Mouse (Mus musculus): ENCODE measurements around the gene Slc4a11. TPM values are rescaled to one million over a fixed set of nuclear protein-coding genes. Genes with fewer than 3 reads are reported as not detected.
A peak's percentile ranks its signal among the peaks of the same experiment; 100 is the strongest.

The Slc4a11 gene
- polyA plus RNA-seq, 1 experiment from 2014 or later: 0.60 TPM

DNA sequence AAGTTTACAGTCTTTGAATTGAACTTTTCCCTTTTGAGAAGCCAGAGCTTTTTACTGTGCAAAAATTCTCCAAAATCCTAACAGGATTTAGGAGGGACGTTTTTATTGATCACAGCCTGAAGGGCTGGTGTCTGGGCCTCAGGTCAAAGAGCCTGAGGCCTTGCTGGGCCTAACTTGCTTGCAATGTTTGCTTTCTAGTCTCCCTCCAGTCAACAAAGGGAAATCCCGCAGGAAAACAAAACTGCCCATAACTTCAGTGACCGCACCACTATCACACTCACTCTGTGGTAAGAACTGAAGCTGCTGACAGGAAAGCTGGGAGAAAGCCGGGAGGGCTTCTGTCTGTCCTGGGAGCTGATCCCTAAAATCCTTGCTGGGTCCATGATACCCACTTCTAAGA is 9.3 kb upstream of the Slc4a11 start:
- Histone ChIP-seq H3K27me3 (ENCODE audit: low read depth, poor library complexity, severe bottlenecking) (no peaks in the 10 kb centered on the region), H3K9me3 (replicated peaks) (no peaks in the 10 kb centered on the region), H3K36me3 (peaks cover 10% of the 10 kb centered on the region; the same call in 1 of the 2 replicates), H3K4me3 (no peak overlapping the region), H3K4me1 (peaks cover 12% of the 10 kb centered on the region), H3K27ac (0 out of 2 replicates have a peak overlapping the region, but pooled peaks have one; percentile 1)
- 65% methylated on average over 4 of the region's 4 CpGs for WGBS
- no peak for DNase-seq (ENCODE audit: low spot score)

- H3K27me3 ChIP-seq (ENCODE audit: low read depth, poor library complexity, severe bottlenecking): peaks cover 1% of the 10 kb centered on the region; the same call in 1 of the 2 replicates
- peaks cover 12% of the 10 kb centered on the region for H3K4me1 ChIP-seq
- no peak for DNase-seq (ENCODE audit: low spot score)
- no peak overlapping the region for H3K27ac ChIP-seq
- 70% methylated on average over 6 of the region's 6 CpGs for WGBS
- no peak overlapping the region for H3K4me3 ChIP-seq
- no peaks in the 10 kb centered on the region for H3K9me3 ChIP-seq (replicated peaks)
- peaks cover 6% of the 10 kb centered on the region; the same call in 1 of the 2 replicates for H3K36me3 ChIP-seq
These were observed 7.9 kb upstream of the Slc4a11 start for GRCm38 (mm10) chr2:130705178-130705577.

- H3K9me3 ChIP-seq (replicated peaks): no peaks in the 10 kb centered on the region
- H3K4me3 ChIP-seq: no peak overlapping the region
- H3K36me3 ChIP-seq: peaks cover 6% of the 10 kb centered on the region; the same call in 1 of the 2 replicates
- peaks cover 10% of the 10 kb centered on the region for H3K27me3 ChIP-seq (ENCODE audit: low read depth, poor library complexity, severe bottlenecking)
- DNase-seq (ENCODE audit: low spot score): no peak
- WGBS: 62% methylated on average over 9 of the region's 9 CpGs
- H3K27ac ChIP-seq: peak overlapping the region; percentile 16; the same call in 1 of the 2 replicates
- H3K4me1 ChIP-seq: peaks cover 12% of the 10 kb centered on the region
These were observed 7.0 kb upstream of the Slc4a11 start for GRCm38 (mm10) chr2:130704040-130705001.

DNA sequence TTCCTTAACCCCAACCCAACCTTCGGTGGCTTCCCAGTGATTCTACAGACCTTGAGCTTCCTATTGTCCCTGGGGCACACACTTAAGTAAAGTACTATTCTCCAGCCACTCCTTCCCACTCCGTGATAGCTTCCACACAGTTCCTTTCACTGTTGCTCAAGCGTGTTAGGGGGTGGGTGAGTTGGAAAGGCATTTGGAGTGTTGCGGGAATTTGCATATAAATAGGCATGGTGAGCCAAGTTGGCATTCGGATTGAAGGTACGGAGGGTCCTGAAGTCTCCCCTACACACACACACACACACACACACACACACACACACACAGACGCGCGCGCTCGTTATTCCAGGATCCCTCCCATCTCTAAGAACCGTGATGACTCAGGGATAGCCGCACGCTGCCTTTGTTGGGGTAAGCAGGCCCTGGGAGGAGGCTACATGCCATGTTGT is 525 bp upstream of the Slc4a11 start:
- 6% methylated on average over 14 of the region's 14 CpGs for WGBS
- H3K36me3 ChIP-seq: no peaks in the 10 kb centered on the region
- peak overlapping the region; percentile 75 for H3K4me3 ChIP-seq
- H3K27ac ChIP-seq: peak overlapping the region; percentile 54; the same call in 1 of the 2 replicates
- H3K9me3 ChIP-seq (replicated peaks): no peaks in the 10 kb centered on the region
- peaks cover 20% of the 10 kb centered on the region for H3K4me1 ChIP-seq
- peak; percentile 43 for DNase-seq (ENCODE audit: low spot score)
- peaks cover 65% of the 10 kb centered on the region for H3K27me3 ChIP-seq (ENCODE audit: low read depth, poor library complexity, severe bottlenecking)

GRCm38 (mm10) chr2:130696700-130697152 is 593 bp downstream of the Slc4a11 start:
- Histone ChIP-seq H3K27me3 (ENCODE audit: low read depth, poor library complexity, severe bottlenecking) (peaks cover 65% of the 10 kb centered on the region), H3K4me3 (peak overlapping the region; percentile 75), H3K36me3 (no peaks in the 10 kb centered on the region), H3K9me3 (replicated peaks) (no peaks in the 10 kb centered on the region), H3K27ac (peak overlapping the region; percentile 54; the same call in 1 of the 2 replicates), H3K4me1 (peaks cover 20% of the 10 kb centered on the region)
- peak; percentile 66 for DNase-seq (ENCODE audit: low spot score)
- WGBS: under 1% methylated on average over 31 of the region's 31 CpGs

DNA sequence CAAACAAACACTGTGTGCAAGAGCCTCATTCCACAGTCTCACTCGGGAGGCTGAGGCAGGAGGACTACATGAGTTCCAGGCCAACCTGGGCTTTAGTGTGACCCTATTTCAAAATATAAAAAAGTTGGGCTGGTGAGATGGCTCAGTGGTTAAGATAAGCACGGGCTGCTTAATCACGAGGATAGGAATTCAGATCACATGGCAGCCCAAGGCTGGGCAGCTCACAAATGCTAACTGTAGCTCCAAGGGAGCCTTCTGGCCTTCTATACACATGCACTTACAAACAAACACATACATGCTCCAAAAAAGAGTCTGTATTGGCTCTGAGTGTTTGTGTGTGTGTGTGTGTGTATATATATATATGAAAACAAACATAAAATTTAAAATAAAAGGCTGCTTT is 3.8 kb downstream of the Slc4a11 start:
- H3K27me3 ChIP-seq (ENCODE audit: low read depth, poor library complexity, severe bottlenecking): peaks cover 48% of the 10 kb centered on the region
- H3K4me3 ChIP-seq: no peak overlapping the region
- DNase-seq (ENCODE audit: low spot score): no peak
- H3K4me1 ChIP-seq: peaks cover 20% of the 10 kb centered on the region
- H3K36me3 ChIP-seq: no peaks in the 10 kb centered on the region
- no peaks in the 10 kb centered on the region for H3K9me3 ChIP-seq (replicated peaks)
- WGBS: 46% methylated on average over 3 of the region's 3 CpGs
- H3K27ac ChIP-seq: no peak overlapping the region

DNA sequence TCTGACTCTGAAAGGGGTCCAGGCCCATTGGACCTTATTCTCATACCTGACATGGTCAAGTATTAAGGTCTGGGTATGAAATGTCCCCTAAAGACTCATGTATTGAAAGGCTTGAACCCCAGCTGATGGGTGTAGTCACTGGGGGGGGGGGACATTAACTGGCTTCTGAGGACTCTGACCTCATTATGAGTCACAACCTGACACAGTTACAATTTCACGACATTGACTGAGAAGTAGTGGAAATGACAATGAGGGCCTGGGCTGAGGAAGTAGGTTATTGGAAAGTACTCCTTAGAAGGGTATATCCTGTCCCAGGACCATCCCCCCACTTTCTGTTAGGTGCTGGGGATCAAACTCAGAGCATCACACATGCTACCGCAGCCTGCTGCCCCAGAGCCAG is 8.3 kb downstream of the Slc4a11 start:
- Histone ChIP-seq H3K4me3 (no peak overlapping the region), H3K27me3 (ENCODE audit: low read depth, poor library complexity, severe bottlenecking) (peaks cover 2% of the 10 kb centered on the region; the same call in 1 of the 2 replicates), H3K4me1 (no peaks in the 10 kb centered on the region), H3K27ac (no peak overlapping the region), H3K9me3 (replicated peaks) (no peaks in the 10 kb centered on the region), H3K36me3 (peaks cover 23% of the 10 kb centered on the region)
- WGBS: 83% methylated on average over 2 of the region's 2 CpGs
- no peak for DNase-seq (ENCODE audit: low spot score)

- 88% methylated on average over 9 of the region's 9 CpGs for WGBS
- H3K4me3 ChIP-seq: no peak overlapping the region
- peaks cover 59% of the 10 kb centered on the region for H3K36me3 ChIP-seq
- no peak for DNase-seq (ENCODE audit: low spot score)
- no peaks in the 10 kb centered on the region for H3K9me3 ChIP-seq (replicated peaks)
- H3K27me3 ChIP-seq (ENCODE audit: low read depth, poor library complexity, severe bottlenecking): no peaks in the 10 kb centered on the region
- H3K27ac ChIP-seq: no peak overlapping the region
- no peaks in the 10 kb centered on the region for H3K4me1 ChIP-seq
These were observed 11.9 kb downstream of the Slc4a11 start for GRCm38 (mm10) chr2:130685426-130685825.

- Histone ChIP-seq H3K27me3 (ENCODE audit: low read depth, poor library complexity, severe bottlenecking) (no peaks in the 10 kb centered on the region), H3K36me3 (peaks cover 98% of the 10 kb centered on the region), H3K9me3 (replicated peaks) (no peaks in the 10 kb centered on the region), H3K27ac (no peak overlapping the region), H3K4me1 (no peaks in the 10 kb centered on the region), H3K4me3 (no peak overlapping the region)
- DNase-seq (ENCODE audit: low spot score): no peak
- WGBS: 89% methylated on average over 3 of the region's 3 CpGs
These were observed 15.8 kb downstream of the Slc4a11 start for GRCm38 (mm10) chr2:130681531-130681930.

DNA sequence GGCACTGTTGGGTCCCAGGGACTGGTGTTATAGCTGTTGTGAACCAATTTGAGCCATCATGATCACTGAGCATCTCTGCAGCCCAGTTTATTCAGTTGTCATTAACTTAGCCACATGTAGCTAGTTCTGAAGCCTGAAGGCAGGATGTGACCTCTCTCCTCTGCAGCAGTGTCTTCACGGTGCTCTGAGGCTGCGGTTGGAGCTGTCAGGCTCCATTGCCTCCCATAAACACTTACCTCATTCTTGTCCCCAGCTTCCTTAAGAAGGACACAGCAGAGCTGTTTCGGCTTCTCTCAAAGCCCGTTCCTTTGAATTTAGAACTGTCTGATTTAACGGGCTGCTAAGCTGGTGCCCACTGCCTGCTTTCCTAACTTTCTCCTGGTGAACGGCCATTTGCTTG is 17.4 kb downstream of the Slc4a11 start:
- WGBS: 93% methylated on average over 6 of the region's 6 CpGs
- H3K27me3 ChIP-seq (ENCODE audit: low read depth, poor library complexity, severe bottlenecking): no peaks in the 10 kb centered on the region
- DNase-seq (ENCODE audit: low spot score): no peak
- H3K9me3 ChIP-seq (replicated peaks): no peaks in the 10 kb centered on the region
- no peak overlapping the region for H3K4me3 ChIP-seq
- H3K4me1 ChIP-seq: no peaks in the 10 kb centered on the region
- H3K27ac ChIP-seq: no peak overlapping the region
- H3K36me3 ChIP-seq: peaks cover 100% of the 10 kb centered on the region

DNA sequence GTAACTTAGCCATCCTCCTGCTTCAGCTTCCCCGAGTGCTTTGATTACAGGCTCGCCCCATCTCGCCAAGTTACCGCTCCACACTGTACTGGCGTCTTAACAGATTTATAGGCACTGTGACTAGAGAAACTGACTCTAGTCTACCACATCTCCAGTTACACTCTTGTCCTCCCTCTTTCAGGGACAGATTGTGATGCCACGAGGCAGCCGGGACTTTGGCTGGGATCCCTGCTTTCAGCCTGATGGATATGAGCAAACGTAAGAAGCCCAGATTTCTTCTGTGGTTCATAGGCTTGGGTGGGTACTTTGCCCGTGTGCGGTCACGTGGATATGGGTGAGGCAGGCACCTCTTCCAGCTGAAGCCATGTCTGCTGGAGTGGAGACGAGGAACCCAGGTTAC is 18.2 kb downstream of the Slc4a11 start:
- no peaks in the 10 kb centered on the region for H3K27me3 ChIP-seq (ENCODE audit: low read depth, poor library complexity, severe bottlenecking)
- 93% methylated on average over 12 of the region's 12 CpGs for WGBS
- H3K27ac ChIP-seq: no peak overlapping the region
- no peaks in the 10 kb centered on the region for H3K9me3 ChIP-seq (replicated peaks)
- H3K4me1 ChIP-seq: no peaks in the 10 kb centered on the region
- H3K4me3 ChIP-seq: no peak overlapping the region
- DNase-seq (ENCODE audit: low spot score): no peak
- H3K36me3 ChIP-seq: peaks cover 100% of the 10 kb centered on the region

- H3K27me3 ChIP-seq (ENCODE audit: low read depth, poor library complexity, severe bottlenecking): no peaks in the 10 kb centered on the region
- H3K4me3 ChIP-seq: no peak overlapping the region
- no peaks in the 10 kb centered on the region for H3K9me3 ChIP-seq (replicated peaks)
- DNase-seq (ENCODE audit: low spot score): no peak
- no peak overlapping the region for H3K27ac ChIP-seq
- no peaks in the 10 kb centered on the region for H3K4me1 ChIP-seq
- WGBS: 91% methylated on average over 10 of the region's 10 CpGs
- peaks cover 98% of the 10 kb centered on the region for H3K36me3 ChIP-seq
These were observed 20.1 kb downstream of the Slc4a11 start for GRCm38 (mm10) chr2:130677211-130677610.

DNA sequence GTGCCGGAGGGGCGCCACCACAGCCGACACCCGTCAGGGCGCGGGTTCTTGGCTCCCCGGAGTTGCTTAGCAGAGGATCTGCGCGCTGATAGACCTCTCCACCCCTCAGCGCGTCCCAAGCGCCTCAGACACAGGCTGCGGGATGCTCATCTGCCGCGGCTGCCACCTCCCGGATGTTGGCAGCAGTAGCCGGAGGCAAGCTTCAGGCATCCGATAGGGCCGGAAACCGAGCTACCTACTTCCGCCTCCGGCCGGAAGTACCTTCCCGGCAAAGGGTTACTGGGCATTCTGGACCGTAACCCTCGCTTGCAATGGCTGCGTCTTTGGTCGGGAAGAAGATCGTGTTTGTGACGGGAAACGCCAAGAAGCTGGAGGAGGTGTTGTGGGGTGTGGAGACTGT is 29.8 kb downstream of the Slc4a11 start, which contains the start of gene Itpa:
Itpa (plus strand) TSS at position 52 of the 400 bp plus-strand sequence.
- 1% methylated on average over 31 of the region's 31 CpGs for WGBS
- Histone ChIP-seq H3K4me1 (peaks cover 27% of the 10 kb centered on the region), H3K27ac (peak within 1 kb of the TSS; percentile 89), H3K9me3 (replicated peaks) (no peaks in the 10 kb centered on the region), H3K27me3 (ENCODE audit: low read depth, poor library complexity, severe bottlenecking) (no peaks in the 10 kb centered on the region), H3K4me3 (peak within 1 kb of the TSS; percentile 79), H3K36me3 (peaks cover 21% of the 10 kb centered on the region)
- peak; percentile 90 for DNase-seq (ENCODE audit: low spot score)

All from limb, embryonic 10.5 days (tissue).